Mouse (Mus musculus) stomach, embryonic 16.5 days (tissue): ENCODE data around the gene Scgb1a1. TPM values are rescaled to one million over a fixed set of nuclear protein-coding genes. Genes with fewer than 3 reads are reported as not detected.

Source experiments
- polyA plus RNA-seq: library from polyadenylated mRNA; unstranded; fragments of >200 nt; fragmentation: Nextera tagmentation; extraction: Ambion mirVana; gene quantifications from 2 replicates; pipeline ENCODE4 v1.2.1, GENCODE M21; 2015

Scgb1a1 gene
- polyA plus RNA-seq, 1 experiment from 2014 or later: 0.75 TPM

Other genes starting within 250 kb of the Scgb1a1 start
- gene Gng3, start 248.8 kb downstream of the Scgb1a1 start, polyA plus RNA-seq: 10.4 and 10.7 TPM in 2 replicates
- 2.0 and 2.8 TPM in 2 replicates for gene Lrrn4cl, start 237.2 kb downstream of the Scgb1a1 start, polyA plus RNA-seq
- 170 and 175 TPM in 2 replicates for gene Ubxn1, start 216.5 kb downstream of the Scgb1a1 start, polyA plus RNA-seq
- gene Uqcc3, start 207.0 kb downstream of the Scgb1a1 start, polyA plus RNA-seq: 59.9 and 66.2 TPM in 2 replicates
- gene Lbhd1, start 204.2 kb downstream of the Scgb1a1 start, polyA plus RNA-seq: 50.2 and 77.0 TPM in 2 replicates
- not detected in 2 replicates for gene Gm49403, start 204.0 kb downstream of the Scgb1a1 start, polyA plus RNA-seq
- 74.3 and 75.6 TPM in 2 replicates for gene 1810009A15Rik, start 199.1 kb downstream of the Scgb1a1 start, polyA plus RNA-seq
- 0.18 TPM in 1 of 2 replicates, not detected in the other for gene Gm49416, start 199.0 kb downstream of the Scgb1a1 start, polyA plus RNA-seq
- 35.4 and 39.7 TPM in 2 replicates for gene Ints5, start 195.0 kb downstream of the Scgb1a1 start, polyA plus RNA-seq
- 105 and 108 TPM in 2 replicates for gene Ganab, start 189.9 kb downstream of the Scgb1a1 start, polyA plus RNA-seq
- 37.2 and 39.0 TPM in 2 replicates for gene B3gat3, start 167.6 kb downstream of the Scgb1a1 start, polyA plus RNA-seq
- 2.8 and 3.1 TPM in 2 replicates for gene Rom1, start 158.6 kb downstream of the Scgb1a1 start, polyA plus RNA-seq
- gene Eml3, start 158.4 kb downstream of the Scgb1a1 start, polyA plus RNA-seq: 28.5 and 30.5 TPM in 2 replicates
- gene Mta2, start 146.1 kb downstream of the Scgb1a1 start, polyA plus RNA-seq: 142 and 149 TPM in 2 replicates
- gene Tut1, start 134.1 kb downstream of the Scgb1a1 start, polyA plus RNA-seq: 30.0 and 34.9 TPM in 2 replicates
- gene Eef1g, start 120.9 kb downstream of the Scgb1a1 start, polyA plus RNA-seq: 401 and 441 TPM in 2 replicates
- gene Ahnak, start 98.7 kb downstream of the Scgb1a1 start, polyA plus RNA-seq: 46.4 and 48.3 TPM in 2 replicates
- 10.2 and 11.8 TPM in 2 replicates for gene Asrgl1, start 47.7 kb upstream of the Scgb1a1 start, polyA plus RNA-seq